Mouse (Mus musculus): Measurements from ENCODE around the gene 4930558K02Rik.

Gene 4930558K02Rik

DNA sequence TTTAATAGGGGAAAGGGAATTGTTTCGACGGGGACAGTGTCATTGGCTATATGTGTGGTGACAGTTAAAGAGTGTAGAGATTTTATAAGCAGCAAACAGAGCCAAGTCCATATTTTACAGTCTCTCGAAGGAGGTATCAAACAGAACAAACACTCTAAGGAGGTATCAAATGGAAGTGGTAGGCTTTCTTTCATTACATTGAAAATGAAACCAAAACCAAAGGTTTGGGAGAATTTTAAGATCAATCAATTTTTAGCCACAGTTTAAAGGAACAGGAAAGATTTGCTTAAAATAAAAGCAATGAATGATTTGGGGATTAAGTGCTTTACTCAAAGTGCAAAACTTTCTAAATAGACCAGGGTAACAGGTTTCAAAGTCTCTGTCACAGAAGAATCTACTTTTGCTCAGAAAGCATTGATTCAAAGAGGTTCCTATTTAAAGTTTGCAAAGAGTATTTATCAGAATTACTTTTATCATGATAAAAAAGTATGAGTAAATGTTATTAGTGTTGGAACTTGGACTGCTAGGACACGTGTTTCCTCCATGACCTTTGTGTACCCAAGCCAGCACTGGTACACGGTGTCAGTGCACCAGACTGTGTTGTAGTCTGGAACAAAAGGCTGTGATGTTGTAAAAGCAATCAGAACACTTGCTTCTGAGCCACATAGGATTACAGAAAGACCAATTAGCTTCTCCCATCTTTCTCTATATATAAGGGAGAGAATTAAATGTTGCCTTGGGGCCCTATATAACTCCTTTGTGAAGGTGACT is 28.2 kb downstream of the 4930558K02Rik start:
- DNase-seq (ENCODE audit: low read depth, low spot score), result peak; percentile 11

DNA sequence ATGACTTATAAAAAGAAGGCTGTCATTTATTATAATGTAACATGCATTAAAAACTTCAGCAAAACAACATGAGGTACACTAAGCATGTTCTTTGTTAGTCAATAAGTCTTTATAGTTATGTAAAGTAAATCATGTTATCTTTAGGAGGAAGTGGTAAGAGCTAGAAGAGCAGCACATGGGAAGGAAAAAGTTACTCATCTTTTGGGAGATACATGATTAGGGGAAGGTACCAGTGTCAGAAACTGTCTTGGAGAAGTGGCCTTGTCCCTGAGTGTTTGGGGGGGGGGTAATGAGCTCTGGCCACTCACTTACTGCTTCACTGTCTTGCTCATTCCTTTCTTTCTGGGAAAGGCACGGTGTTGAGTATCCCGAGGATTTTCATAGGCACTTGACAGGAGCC is 37.4 kb downstream of the 4930558K02Rik start:
- no peak for DNase-seq (ENCODE audit: low read depth, low spot score)

DNA sequence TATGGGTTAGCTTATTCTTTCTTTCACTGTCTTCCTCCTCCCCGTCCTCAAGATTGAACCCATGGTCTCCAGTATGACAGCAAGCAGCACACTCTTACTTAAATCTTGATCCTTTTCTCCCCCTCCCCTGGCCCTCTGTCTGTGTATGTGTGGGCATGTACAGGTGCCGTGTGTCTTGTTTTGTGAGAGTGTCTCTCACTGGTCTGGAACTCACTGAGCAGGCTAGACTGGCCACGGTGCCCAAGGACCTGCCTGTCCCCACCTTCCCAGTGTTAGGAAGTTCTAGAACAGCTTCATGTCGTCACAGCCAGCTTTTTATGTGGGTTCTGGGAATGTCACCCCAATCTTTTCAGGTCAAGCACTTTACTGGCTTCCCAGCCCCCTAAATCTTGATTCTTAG is 47.1 kb downstream of the 4930558K02Rik start:
- DNase-seq (ENCODE audit: low read depth, low spot score), result no peak

DNA sequence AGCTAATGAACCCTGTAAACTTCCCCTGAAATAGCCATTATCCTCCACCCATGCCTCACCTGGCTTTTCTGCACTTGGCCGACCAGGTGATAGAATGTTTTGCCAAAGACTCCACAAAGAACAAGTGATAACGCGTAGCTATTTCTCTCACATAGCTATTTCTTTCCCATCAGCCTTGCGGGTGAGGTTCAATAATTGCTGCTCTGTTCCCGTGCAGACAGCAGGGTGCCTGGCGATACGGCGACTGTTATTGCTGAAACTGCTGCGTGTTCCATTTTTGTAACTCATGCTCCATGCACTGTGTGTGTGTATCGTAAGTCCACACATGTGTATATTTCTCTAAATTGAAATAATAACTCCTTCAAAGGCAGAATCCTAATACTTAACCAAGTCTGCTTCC is 47.6 kb downstream of the 4930558K02Rik start:
- no peak for DNase-seq (ENCODE audit: low read depth, low spot score)

DNA sequence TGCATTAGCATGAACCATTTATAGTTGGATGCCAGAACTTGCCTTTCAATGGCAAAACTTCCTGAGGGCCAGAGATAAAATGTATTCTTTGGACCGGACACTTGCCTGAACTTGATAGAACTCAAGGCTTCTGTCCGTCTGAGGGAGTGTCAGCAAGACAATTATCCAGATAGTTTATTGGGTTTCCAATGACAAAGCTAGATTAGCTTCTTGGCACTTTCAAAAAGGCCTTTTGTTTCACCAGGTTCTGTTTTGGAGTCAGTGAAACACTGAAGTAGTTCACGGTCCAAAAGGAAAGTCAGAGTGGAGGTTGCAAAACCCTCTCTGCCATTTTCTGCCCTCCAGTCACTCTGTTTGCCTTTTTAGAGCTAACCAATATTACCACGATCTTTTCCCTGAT is 48.1 kb downstream of the 4930558K02Rik start:
- DNase-seq (ENCODE audit: low read depth, low spot score), result no peak

DNA sequence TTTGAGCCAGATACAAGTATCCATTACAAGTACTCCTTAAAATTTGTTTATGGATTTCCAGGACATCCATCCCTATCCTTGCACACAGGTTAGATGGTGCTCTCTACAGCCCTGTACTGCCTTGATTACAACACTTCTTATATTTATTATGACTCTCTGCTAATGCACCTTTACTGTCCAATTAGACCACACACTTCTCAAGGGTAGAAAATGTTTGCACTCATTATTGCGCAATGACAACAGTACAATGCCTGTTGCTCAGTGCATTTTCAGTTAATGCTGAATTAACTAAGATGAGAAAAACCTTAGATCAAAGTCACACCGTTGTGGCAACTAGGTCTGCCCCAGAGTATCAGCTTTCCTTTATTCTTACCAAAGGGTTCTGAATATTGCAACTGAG is 51.5 kb downstream of the 4930558K02Rik start:
- no peak for DNase-seq (ENCODE audit: low read depth, low spot score)

DNA sequence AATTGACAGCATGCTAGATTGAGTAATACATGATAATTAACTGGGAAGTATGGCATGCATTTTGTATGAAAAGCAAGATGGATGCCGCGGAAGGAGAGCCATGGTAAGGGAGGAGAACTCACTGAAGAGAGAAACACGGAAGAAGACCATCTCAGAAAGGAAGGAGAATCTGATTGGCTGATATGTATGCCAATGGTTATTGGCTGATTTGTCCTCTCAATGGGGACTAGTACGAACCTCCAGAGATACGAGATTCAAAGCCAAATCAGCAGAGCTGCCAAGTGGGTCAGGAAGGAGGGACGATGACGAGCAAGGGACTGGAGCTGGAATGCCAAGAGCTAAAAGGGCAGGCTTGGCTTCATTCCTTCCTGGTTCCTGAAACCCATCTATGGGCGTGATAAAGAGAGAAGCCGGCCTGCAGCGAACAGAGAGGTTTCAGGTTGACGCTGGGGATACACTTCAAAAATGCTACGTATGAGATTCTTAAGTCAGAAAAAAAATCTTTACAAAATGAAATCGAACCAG is 54.1 kb downstream of the 4930558K02Rik start:
- no peak for DNase-seq (ENCODE audit: low read depth, low spot score)

DNA sequence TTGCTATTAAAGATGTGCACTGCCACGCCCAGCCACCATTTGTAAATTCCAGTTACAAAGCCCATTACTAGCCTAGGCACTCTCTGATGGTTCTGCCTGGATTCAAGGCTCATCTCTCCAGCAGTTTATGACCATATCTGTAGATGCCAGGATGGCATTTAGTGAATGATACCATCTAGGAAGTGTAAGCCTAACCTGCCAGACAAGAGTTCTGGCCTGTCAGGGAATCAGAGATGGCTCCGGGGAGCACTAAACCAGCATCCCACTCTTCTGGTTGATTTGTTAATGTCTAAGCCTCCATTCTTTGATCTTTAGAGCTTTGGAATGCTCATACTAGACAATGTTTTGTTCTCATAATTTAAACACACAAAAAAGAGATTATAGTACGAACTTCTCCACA is 55.1 kb downstream of the 4930558K02Rik start:
- DNase-seq (ENCODE audit: low read depth, low spot score), result no peak

DNA sequence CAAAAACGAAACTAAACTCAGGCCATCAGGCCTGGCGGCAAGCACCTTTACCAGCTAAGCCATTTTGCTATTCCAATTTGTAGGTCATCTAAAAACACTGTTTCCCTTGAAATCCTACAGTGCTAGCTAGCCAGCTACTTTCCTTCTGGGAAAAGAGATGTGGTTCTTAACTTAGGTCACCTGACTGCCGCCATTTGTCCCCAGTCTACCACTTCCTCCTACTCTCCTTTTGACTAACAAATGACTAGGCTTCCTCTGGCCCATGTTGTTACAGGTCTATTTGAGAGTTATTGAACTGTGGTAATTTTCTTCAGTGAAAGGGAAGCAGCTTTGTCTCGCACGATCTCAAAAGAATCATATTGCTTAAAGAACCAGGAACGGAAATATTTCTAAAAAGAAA is 57.5 kb downstream of the 4930558K02Rik start:
- peak; percentile 71 for DNase-seq (ENCODE audit: low read depth, low spot score)

DNA sequence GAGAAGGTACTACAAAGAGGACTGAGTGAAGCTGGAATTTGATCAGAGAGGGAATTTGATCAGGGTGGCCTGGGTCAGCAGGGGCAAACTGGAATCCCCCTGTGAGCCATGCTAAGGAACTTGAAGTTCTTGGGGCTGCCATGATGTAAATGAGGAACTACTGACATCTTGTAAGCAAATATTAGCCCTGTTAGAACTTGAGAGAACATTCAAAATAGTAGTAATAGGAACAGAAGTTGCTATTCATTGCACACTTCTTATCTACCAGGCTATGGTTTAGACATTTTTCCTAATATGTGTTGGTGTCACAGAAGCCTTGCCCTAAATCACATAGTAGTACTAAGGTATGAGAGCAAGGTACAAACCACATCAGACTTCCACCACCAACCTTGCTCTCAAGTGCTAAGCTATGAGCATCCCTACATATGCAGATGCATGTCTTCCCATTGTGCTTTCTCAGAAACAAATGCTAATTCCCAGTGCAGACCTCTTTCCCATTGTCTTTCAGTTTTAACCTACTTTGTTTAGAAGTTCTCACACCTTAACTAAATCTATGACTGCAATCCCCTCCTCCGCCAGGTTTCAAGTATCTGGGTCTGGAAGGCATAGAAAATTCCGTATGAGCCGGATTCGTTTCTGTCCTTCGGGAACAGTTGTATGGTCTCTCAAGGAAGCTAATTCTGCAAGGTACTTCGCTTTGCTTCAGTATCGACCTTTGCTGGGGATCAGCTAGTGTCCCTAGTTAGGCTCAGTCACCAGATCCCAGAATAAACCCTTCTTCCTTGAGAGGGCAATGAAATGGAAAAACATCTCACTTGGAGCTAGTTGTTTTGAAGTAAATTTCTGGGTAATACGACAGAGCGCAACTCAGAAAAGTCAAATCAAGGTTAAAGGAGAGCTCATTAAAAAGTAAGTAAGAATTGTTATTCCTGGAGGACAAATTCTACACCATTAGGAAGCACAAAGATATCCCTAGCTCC is 58.7 kb downstream of the 4930558K02Rik start:
- peak; percentile 72 for DNase-seq (ENCODE audit: low read depth, low spot score)

DNA sequence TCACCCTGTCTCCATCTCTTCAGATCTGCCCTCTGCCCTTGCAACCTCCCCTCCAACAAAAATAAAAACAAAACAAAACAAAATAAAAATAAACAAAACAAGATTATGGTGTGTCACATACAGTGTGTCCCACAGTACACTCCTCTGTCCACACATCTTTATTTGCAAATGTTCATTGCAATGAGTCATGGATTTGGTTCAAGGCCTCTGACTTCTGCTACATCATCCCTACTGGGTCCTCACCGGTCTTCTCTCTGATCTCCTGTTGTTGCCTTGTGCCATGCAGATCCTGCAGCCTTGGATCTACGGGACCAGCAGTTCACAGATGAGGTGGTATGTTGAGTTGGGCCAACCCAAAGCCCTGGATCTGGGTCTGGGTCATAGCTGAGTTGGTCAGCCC is 59.8 kb downstream of the 4930558K02Rik start:
- DNase-seq (ENCODE audit: low read depth, low spot score), result peak; percentile 33

DNA sequence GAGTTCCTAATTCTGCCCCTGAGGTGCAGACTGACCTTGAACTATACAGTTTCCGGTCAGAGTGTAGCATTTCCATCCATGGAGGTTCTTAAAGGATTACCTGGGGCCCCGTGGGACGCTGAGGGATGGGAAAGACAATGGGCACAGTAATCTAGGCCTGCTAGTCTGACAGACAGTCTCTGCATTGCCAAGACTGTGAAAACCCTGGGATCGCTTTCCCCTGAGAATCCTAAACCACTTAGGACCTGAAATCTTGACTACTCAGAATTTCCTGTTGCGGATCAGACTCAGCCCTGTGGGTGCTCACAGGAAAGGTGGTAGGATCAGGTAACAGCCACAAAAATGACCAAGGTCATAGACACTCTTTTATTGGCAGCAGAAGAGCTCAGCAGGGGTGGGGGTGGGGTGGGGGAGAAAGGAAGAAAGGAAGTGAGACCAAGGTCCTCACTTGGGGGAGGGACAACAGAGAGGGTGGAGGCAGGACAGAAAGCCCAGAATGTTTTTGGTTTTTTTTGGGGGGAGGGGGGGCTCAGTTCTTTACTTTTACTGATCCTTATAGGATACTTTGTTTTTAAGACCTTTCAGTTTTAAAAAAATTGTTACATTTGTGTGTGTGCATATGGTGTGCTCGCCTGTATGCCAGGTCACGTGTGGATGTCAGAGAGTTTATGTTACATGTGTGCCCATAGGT is 60.6 kb downstream of the 4930558K02Rik start:
- peak; percentile 69 for DNase-seq (ENCODE audit: low read depth, low spot score)

DNA sequence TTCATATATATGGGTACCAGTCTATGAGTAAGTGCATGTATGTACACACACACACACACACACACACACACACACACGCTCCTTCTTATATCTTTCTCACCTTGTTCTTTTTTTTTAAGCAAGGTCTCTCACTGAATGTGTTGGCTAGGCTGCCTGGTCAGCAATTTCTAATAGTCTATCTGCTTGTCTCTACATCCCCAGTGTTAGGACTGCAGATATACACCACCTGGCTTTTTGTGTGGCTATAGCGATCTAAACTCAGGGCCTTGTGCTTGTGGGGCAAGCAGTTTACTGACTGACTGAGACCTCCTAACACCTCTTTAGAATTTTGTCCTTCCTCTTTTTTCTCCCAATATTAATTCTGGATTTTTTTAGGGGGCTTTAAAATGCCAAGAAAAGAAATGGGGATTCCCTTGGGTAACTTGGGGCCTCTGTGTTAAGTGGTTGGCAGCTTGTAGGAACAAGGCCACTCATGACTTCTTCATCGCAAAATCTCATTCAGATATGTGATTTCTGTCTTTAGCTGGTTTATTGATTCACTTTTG is 61.4 kb downstream of the 4930558K02Rik start:
- peak; percentile 73 for DNase-seq (ENCODE audit: low read depth, low spot score)

DNA sequence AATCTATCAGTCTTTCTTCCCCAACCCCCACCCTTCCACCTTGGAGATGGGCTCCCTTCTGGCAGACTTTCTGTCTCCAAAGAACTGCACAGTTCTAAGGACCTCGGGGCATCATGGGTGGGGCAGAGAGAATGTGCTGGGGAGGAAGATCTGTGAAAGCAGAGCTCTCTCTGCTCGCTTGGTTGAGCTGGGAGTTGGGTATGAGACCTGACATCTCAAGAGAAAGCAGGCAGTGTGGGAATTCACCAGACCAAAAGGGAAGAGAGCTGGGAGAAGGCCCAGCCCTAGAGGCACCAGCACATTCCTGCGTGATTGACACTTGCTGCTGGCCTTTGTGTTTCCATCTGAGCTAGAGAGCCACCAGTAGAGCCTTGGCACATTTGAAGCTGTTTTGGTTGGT is 63.4 kb downstream of the 4930558K02Rik start:
- no peak for DNase-seq (ENCODE audit: low read depth, low spot score)

DNA sequence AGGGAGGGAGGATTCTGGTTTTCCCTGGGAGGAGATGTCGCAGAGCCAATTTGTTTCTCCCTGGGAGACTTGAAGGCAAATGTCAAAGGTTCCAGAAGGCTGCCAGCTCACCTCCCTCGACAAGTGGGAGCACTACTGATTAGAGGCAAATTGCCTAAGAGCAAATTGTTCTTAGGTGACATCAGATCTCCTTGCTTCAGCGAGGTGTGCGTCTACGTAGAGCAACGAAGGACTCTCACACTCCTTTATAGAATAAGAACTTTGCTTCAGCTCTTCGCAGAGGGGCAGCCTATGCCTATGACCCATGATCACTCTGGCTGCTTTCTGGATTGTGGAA is 65.8 kb downstream of the 4930558K02Rik start:
- no peak for DNase-seq (ENCODE audit: low read depth, low spot score)

DNA sequence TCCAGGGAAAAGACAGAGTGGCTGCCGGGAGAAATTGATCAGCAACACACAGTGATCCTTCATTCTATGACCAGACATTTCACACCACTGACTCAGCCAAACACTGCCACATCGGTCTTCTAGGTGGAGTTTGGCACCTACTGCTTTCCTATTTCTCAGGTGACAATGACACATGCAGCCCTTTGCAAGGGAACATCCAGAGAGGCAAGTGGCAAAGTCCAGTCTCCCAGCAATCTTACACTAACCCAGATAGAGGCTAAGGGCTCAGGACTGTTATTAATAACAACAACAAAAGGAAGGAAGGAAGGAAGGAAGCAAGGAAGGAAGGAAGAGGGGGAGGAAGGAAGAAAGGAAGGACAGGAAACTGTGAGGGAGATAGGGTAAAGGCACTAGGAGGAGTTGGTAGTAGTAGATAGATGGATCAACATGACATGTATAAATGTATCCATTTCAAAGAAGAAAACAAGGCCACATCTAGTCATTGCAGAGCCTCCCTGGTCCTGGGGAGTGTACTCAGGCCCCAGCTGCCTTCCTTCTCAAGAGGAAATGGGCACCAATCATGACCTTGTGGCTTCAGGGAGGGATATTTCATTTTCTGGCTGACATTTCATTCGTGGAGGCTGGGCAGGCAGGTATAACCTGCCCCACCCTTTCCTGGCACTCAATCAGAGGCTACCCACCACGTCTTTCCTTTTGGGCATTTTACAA is 66.3 kb downstream of the 4930558K02Rik start:
- no peak for DNase-seq (ENCODE audit: low read depth, low spot score)

DNA sequence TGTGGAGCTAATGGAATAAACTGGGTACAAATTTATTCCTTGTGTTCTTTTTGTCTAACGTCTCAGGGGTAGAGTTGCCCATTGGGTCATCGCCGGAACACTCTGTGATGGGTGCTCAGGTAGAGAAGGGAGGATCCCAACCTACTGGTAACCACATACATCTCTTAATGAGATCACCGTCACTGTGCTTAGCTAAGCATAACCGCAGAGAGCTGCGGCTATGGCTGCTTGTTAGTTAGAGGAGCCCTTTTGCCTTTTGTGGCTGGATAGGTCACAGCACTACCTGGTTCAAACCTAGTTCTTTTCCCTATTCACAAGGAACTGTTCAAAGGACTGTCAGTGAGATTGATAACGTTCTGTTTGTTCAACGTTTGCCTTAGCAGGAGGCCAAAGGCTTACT is 70.4 kb downstream of the 4930558K02Rik start:
- DNase-seq (ENCODE audit: low read depth, low spot score), result no peak

DNA sequence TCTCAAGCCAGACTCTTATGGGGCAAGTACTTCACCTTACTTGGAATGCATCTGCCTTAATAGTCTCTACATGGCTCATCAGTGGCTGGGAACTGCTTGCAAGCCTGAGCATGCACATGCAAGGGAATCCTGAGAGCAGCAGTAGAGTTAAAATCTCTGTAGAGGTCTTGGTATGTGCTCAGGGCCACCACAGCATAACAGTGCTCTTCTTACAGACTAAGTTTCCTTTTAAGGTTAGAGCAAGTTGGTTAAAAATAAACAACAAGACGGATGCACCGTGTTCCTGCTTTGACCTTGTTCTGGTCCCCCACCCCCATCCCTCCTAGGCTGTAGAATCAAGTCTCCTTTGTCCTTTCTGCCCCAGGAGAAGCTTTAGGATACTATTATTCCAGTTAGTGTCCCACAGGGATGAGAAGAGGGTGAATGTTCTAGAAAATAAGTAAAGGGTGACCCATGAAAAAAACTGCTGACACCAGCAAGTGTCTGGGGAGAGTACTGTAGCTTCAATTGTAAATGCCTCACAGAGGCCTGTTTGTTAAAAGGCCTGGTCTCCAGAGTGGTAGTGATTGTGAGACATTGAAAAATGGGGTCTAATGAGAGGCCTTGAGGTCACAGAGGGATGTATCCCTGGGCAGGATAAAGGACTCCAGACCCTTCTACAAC is 71.5 kb downstream of the 4930558K02Rik start:
- no peak for DNase-seq (ENCODE audit: low read depth, low spot score)

DNA sequence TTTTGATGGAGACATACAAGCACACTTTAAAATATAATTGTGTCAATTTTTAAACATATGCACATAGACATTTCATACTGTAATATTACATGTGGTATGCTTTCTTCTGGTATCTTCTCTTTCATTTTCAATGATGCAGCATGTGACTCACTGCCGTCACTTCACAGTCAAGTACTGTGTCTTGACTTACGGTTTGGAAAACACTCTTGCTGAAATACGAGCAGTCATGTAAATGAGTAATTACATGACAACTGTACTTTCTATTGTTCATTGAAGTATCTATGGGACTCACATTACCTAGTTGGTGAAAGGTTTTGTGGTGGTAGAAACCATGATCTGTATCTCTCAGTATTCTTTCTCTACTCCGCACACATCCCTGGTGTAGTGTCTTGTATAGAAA is 72.3 kb downstream of the 4930558K02Rik start:
- DNase-seq (ENCODE audit: low read depth, low spot score), result no peak

DNA sequence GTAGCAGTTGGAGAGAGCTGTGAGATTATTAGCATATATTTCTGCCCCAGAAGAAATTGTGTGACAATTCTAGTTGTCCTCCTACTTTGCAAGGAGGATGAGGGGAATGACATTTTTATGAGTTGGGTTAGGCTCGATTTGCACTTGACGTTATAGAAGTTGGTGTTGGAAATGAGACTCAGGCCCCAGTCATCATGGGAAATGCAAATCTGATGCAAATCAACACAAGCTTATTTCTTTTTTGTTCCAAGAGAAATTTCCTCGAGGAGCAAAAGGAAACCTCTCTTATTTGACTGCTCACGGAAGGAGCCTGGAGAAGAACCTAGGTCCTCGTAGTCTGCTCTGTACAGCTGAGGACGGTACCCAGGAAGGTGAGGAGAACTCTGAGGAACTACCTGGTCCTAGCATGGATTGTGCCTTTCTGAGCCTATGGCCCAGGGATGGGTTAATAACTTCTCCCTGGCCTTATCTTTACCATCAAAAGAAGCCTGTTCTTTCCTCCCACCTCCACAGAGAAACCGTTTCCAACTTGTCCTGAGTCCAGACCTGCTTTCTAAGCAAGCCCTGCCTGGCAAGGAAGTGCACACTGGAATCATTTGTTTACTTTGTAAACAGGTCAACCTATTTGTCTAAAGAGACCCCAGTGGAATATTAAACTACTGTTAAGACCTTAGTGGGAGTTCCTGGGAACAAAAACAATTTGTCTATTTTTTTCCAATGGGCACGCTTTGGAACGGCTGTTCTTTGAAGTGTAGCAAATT is 76.6 kb downstream of the 4930558K02Rik start:
- DNase-seq (ENCODE audit: low read depth, low spot score), result no peak

Data from A20 (cell line).